Mouse (Mus musculus): ENCODE measurements around the gene Nebl. TPM values are rescaled to one million over a fixed set of nuclear protein-coding genes. Genes with fewer than 3 reads are reported as not detected.

Gene Nebl
- polyA plus RNA-seq, 1 experiment from 2014 or later: 5.8 TPM

DNA sequence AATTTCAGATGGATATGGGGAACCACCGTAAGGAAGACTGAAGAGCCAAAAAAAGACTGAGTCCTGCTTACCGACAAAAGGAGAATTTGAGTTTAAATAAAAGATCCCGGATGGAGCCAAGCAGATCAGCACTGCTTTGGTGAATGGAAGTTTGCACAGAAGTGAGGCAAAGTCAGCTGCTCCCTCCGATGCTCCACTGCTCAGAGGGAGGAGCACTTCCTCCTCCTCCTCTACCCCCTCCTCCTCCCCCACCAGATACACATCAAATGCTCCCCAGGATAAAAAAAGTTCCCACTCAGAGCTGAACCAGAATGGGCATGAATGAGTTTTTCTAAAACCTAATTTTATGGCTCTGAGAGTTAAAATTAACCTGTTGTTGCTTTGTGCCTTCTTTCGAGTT, 73.1 kb downstream of the Nebl start:
- Histone ChIP-seq H3K36me3 (no peaks in the 10 kb centered on the region), H3K27ac (replicated peaks) (no peak overlapping the region), H3K4me2 (replicated peaks) (no peak overlapping the region), H3K9ac (replicated peaks) (no peak overlapping the region), H3K9me3 (no peaks in the 10 kb centered on the region), H3K4me1 (no peaks in the 10 kb centered on the region), H3K4me3 (no peak overlapping the region), H3K27me3 (peaks cover 8% of the 10 kb centered on the region; the same call in 1 of the 2 replicates)
- ATAC-seq (ENCODE audit: low FRiP score, low read depth): no peak
- WGBS: 55% methylated on average over 5 of the region's 5 CpGs

DNA sequence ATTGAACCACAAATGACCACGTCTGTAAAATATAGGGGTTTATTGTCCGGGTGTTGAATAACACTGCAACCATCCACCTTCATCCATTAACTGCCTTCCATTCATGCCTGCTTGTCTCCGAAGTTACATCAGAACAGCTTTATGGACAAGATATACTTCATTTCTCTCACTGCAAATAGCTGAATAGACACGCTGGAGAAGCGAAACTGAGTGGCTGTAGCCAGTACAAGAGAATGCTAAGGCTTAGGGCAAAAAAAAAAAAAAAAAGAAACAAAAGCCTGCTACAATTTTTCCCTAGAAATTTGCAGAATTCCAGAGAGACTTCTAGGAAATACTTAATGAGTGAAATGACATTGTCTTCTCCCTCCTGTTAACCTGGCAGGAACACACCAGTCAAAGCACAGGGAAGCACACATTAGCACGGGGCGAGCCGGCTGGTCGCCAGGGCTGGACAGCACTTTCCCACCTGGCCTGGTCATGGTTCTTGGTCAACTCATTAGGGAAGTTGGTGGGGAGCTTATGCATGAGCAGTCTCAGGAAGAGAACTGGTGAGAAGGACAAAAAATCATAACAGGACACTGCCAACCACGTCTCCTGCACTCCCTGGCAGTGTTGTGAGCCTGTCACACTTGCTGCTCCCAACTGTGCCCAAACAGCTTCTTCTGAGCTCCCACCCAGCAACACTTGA, 81.0 kb downstream of the Nebl start:
- H3K4me1 ChIP-seq: peaks cover 3% of the 10 kb centered on the region; the same call in 1 of the 2 replicates
- no peaks in the 10 kb centered on the region for H3K36me3 ChIP-seq
- no peak overlapping the region for H3K4me2 ChIP-seq (replicated peaks)
- H3K9me3 ChIP-seq: no peaks in the 10 kb centered on the region
- no peaks in the 10 kb centered on the region for H3K27me3 ChIP-seq
- no peak overlapping the region for H3K9ac ChIP-seq (replicated peaks)
- no peak overlapping the region for H3K4me3 ChIP-seq
- 73% methylated on average over 10 of the region's 10 CpGs for WGBS
- no peak overlapping the region for H3K27ac ChIP-seq (replicated peaks)
- no peak for ATAC-seq (ENCODE audit: low FRiP score, low read depth)

DNA sequence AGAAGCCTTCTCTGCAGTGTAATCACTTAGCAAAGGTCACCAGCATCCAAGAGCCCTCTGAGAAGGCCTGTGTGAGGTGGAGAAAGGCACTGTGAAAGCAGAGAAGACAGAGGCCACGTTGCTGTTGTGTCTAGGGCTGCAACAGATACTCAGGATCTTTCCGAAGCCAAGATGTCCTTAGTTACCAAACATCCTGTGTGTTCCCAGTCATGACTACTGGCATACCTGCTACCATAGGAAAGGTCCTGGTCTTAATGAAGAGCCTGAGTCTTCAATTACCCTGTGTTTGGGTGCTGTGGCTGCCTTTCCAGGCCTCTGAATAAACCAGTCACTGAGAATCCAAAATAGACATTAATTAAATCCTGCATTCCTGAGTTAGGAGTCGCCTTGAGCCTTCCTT, 81.5 kb downstream of the Nebl start:
- no peak overlapping the region for H3K4me3 ChIP-seq
- WGBS: 59% methylated on average over 3 of the region's 3 CpGs
- H3K4me2 ChIP-seq (replicated peaks): no peak overlapping the region
- no peaks in the 10 kb centered on the region for H3K9me3 ChIP-seq
- no peak for ATAC-seq (ENCODE audit: low FRiP score, low read depth)
- H3K27ac ChIP-seq (replicated peaks): no peak overlapping the region
- peaks cover 3% of the 10 kb centered on the region; the same call in 1 of the 2 replicates for H3K4me1 ChIP-seq
- H3K36me3 ChIP-seq: no peaks in the 10 kb centered on the region
- H3K27me3 ChIP-seq: no peaks in the 10 kb centered on the region
- H3K9ac ChIP-seq (replicated peaks): no peak overlapping the region

DNA sequence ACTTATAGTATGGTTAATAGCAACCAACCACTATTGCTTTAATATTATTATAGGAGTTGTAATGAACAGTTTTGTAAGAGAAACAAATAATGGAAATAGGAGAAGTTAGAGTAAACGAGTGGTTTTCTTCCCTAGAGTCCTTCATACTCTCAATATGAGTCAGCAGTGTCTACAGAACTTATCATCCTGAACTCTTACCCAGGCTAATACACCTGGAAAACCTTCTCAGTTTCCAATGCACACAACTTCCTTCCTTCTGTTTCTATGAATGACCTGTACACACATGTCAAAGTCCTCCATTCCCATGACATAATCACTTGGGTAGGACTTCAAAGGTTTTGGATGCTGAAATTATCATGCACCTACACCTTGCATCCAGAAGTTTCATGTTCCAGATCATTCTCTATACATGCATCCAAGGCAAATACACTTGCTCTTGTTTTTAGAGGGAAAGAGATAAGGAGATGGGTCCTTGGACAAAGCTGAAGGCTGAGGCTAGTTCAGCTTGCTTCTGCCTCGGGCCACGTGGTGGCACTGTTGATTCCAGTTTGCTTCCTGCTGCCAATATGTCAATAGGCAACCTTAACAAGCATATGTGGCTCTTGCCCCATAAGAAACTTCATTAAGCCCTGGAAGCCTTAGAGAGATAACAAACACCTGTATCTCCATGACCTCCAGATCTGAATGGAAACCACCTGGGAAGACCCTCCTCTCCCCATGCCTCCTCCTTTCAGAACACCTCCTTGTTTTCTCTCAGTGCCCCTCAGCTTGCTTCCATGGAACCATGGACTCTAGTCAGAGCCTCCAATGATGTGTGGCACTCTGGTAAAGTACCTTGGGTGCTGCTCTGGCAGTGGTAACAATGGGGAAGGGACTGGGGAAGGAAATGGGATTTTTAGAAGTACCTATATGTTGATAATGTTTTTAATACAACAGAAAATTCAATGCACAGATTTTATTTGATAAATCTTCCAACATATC, 86.7 kb downstream of the Nebl start:
- Histone ChIP-seq H3K4me1 (no peaks in the 10 kb centered on the region), H3K36me3 (no peaks in the 10 kb centered on the region), H3K9me3 (no peaks in the 10 kb centered on the region), H3K4me3 (no peak overlapping the region), H3K9ac (replicated peaks) (no peak overlapping the region), H3K4me2 (replicated peaks) (no peak overlapping the region), H3K27ac (replicated peaks) (no peak overlapping the region), H3K27me3 (peaks cover 17% of the 10 kb centered on the region)
- 29% methylated on average over 3 of the region's 3 CpGs for WGBS
- peak; percentile 68 for ATAC-seq (ENCODE audit: low FRiP score, low read depth)

DNA sequence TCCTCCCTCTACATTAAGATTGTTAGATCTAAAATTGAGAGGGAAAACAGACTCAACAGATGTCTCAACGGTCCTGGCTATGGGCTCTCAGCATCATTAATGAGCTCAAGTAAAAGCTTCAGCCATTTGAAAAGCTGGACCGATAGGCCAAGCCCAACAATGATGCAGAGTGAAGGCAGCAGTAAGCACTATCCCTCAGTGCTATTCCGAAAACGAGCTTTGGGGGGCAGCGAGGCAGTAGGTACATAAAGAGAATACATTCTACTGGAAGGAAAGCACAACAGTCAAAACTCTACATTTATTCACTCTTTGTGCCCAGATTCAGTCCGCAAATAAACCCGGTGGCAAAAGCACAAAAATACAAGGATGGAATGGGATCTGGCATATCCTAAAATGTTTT, 87.4 kb downstream of the Nebl start:
- ATAC-seq (ENCODE audit: low FRiP score, low read depth): no peak
- WGBS: 48% methylated on average over 7 of the region's 7 CpGs

DNA sequence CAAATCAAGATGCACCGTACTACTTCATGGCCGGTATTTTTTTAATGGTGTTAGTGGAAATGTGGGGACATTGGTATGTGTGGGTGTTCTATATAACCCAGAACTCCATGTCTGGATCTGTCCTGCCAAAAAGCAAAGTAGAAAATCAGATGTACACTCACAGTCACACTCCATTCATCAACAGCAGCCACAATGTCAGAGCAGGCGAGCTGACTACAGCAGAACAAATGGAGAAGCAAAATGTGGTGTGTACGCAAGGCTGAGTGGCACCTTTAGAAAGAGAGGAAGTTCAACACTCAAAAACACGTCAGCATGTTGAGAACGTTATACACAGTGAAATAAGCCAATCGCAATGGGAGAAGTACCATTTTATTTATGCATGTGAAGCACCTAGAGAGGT, 88.5 kb downstream of the Nebl start:
- no peak overlapping the region for H3K9ac ChIP-seq (replicated peaks)
- no peaks in the 10 kb centered on the region for H3K9me3 ChIP-seq
- no peak for ATAC-seq (ENCODE audit: low FRiP score, low read depth)
- H3K4me2 ChIP-seq (replicated peaks): no peak overlapping the region
- H3K27me3 ChIP-seq: peaks cover 20% of the 10 kb centered on the region
- no peak overlapping the region for H3K27ac ChIP-seq (replicated peaks)
- H3K4me3 ChIP-seq: no peak overlapping the region
- H3K4me1 ChIP-seq: peaks cover 6% of the 10 kb centered on the region
- 86% methylated on average over 7 of the region's 7 CpGs for WGBS
- H3K36me3 ChIP-seq: no peaks in the 10 kb centered on the region

More for the DNA sequence above, 87.4 kb downstream of the Nebl start:
- Histone ChIP-seq H3K9ac (replicated peaks) (no peak overlapping the region), H3K27me3 (peaks cover 17% of the 10 kb centered on the region), H3K9me3 (no peaks in the 10 kb centered on the region), H3K4me2 (replicated peaks) (no peak overlapping the region), H3K27ac (replicated peaks) (no peak overlapping the region), H3K4me1 (peaks cover 1% of the 10 kb centered on the region), H3K36me3 (no peaks in the 10 kb centered on the region), H3K4me3 (no peak overlapping the region)

DNA sequence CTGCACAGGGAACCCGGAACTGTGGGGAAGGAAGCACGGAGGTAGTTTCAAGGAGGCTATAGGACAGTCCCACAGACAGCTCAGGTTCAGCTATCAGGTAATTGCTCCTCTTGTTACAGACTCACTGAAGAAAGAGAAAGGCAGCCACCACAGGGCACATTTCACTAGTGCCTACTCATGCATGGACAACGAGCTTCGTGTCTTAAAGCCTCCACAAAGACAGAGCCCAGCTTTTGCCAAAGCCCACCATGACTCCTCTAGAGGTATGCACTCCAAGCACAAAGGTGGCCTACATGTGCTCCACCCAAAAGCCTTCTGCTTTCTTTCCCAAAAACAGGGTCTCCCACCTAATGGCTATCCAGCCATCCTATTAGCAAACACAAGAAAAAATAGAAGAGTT, 90.4 kb downstream of the Nebl start:
- peaks cover 24% of the 10 kb centered on the region for H3K27me3 ChIP-seq
- ATAC-seq (ENCODE audit: low FRiP score, low read depth): no peak
- H3K9ac ChIP-seq (replicated peaks): no peak overlapping the region
- H3K27ac ChIP-seq (replicated peaks): no peak overlapping the region
- peaks cover 6% of the 10 kb centered on the region for H3K4me1 ChIP-seq
- H3K9me3 ChIP-seq: no peaks in the 10 kb centered on the region
- no peak overlapping the region for H3K4me3 ChIP-seq
- no peaks in the 10 kb centered on the region for H3K36me3 ChIP-seq
- 60% methylated on average over 4 of the region's 4 CpGs for WGBS
- H3K4me2 ChIP-seq (replicated peaks): no peak overlapping the region

DNA sequence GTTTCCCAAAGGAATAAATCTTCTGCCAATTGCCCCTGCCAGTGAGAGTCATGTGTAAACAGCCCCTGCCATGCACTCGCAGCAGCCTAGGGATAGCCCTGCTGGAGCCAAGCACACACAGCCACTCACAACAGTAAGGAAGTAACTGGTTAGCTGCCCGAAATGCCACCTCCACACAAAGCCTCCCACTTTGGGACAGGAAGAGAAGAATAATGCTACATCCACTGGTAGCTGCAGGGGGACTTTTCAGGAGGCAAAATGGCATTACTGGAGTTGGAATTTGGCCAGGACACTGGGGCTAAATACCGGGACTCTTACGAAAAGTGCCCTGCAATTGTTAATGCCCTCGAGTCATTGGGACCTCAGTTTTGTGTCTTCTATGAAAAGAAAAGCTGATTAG, 92.6 kb downstream of the Nebl start:
- no peak for ATAC-seq (ENCODE audit: low FRiP score, low read depth)
- Histone ChIP-seq H3K27ac (replicated peaks) (no peak overlapping the region), H3K27me3 (peaks cover 24% of the 10 kb centered on the region), H3K9me3 (no peaks in the 10 kb centered on the region), H3K4me3 (no peak overlapping the region), H3K4me1 (peaks cover 6% of the 10 kb centered on the region), H3K9ac (replicated peaks) (no peak overlapping the region), H3K36me3 (no peaks in the 10 kb centered on the region), H3K4me2 (replicated peaks) (0 out of 2 replicates have a peak overlapping the region, but pooled peaks have one; percentile 21)
- 8% methylated on average over 5 of the region's 5 CpGs for WGBS

DNA sequence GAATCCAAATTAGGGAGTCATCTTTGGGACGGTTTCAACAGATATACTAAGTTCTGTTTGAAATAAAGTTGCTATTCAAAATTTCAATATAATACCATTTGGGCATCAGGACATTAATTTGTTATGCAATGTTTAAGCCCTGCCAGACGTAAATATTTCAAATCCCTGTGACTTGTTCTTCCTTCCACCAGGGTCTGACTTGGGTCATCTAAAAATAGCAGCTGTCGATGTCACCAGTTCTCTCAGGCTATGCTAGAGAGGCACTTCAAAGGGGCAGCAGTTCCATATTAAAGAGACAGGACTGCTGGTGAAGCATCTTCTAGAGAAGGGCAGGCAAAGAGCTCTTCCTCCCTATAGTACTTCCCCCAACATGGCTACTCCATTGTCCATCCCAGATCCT, 107.3 kb downstream of the Nebl start:
- Histone ChIP-seq H3K36me3 (no peaks in the 10 kb centered on the region), H3K9ac (replicated peaks) (no peak overlapping the region), H3K4me3 (no peak overlapping the region), H3K9me3 (no peaks in the 10 kb centered on the region), H3K4me1 (no peaks in the 10 kb centered on the region), H3K27me3 (no peaks in the 10 kb centered on the region), H3K4me2 (replicated peaks) (no peak overlapping the region), H3K27ac (replicated peaks) (no peak overlapping the region)
- no peak for ATAC-seq (ENCODE audit: low FRiP score, low read depth)
- WGBS: 74% methylated on average over 3 of the region's 3 CpGs

DNA sequence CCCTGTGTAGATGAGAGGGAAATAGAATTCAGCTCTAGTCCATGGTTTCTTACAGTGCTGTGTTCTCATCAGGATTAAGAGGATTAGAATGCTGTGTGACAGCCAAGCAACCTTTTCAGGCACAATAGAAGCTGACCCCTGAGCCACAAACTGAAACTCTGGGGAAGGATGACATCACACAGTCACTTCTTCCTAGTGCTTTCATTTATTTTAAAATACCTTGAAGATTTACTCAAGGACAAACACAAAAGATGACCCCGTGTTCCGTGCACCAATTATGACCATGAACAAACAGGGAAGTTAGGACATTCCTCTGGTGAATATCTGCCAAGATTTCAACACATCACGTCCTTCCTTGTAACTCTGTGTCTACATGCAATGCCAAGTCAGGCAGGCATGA, 121.0 kb downstream of the Nebl start:
- H3K36me3 ChIP-seq: no peaks in the 10 kb centered on the region
- H3K9me3 ChIP-seq: no peaks in the 10 kb centered on the region
- no peak overlapping the region for H3K27ac ChIP-seq (replicated peaks)
- peaks cover 14% of the 10 kb centered on the region for H3K27me3 ChIP-seq
- 17% methylated on average over 3 of the region's 3 CpGs for WGBS
- H3K4me2 ChIP-seq (replicated peaks): no peak overlapping the region
- peak; percentile 72 for ATAC-seq (ENCODE audit: low FRiP score, low read depth)
- H3K4me1 ChIP-seq: peaks cover 8% of the 10 kb centered on the region
- H3K4me3 ChIP-seq: no peak overlapping the region
- no peak overlapping the region for H3K9ac ChIP-seq (replicated peaks)

DNA sequence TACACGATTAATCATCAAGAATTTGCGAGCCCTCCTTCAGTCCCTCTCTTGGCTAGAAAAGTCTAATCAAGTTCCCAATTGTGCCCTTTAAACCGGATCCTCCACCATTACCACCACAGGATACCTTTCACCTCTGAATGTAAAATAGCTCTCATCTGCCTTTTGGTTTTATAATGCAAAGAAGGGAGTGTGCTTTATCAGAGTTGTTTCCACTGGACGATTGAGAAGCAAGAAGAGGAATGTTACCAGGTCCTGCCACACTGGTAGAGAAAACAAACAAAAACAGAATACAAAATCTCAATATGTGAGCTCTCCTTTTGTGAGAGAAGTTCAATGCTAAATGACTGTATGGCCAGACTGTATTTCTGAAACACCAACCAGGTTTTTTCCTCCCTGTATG, 127.7 kb downstream of the Nebl start:
- no peak overlapping the region for H3K9ac ChIP-seq (replicated peaks)
- no peak overlapping the region for H3K27ac ChIP-seq (replicated peaks)
- H3K27me3 ChIP-seq: peaks cover 37% of the 10 kb centered on the region
- no peaks in the 10 kb centered on the region for H3K36me3 ChIP-seq
- ATAC-seq (ENCODE audit: low FRiP score, low read depth): no peak
- H3K4me1 ChIP-seq: no peaks in the 10 kb centered on the region
- WGBS: 66% methylated on average over 4 of the region's 4 CpGs
- H3K9me3 ChIP-seq: no peaks in the 10 kb centered on the region
- H3K4me3 ChIP-seq: no peak overlapping the region
- no peak overlapping the region for H3K4me2 ChIP-seq (replicated peaks)

DNA sequence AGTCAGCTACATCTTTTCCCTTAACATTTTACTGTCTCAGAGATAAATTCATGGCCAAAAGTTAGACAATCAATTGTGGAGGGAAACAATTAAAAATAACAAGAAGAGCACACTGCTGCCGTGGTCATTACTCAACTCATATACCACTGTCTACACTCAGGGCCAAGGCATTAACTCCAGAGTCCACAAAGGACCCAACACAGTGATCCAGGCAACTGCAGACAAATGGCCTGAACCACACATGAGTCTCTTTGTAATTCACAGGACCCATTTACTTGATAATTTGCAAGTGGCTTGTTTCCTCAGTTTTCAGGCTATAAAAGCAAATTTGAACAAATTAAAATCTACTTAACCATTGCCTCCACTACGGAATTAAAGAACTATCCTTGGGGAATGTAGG, 130.6 kb downstream of the Nebl start:
- no peak overlapping the region for H3K9ac ChIP-seq (replicated peaks)
- H3K27me3 ChIP-seq: peaks cover 45% of the 10 kb centered on the region
- H3K36me3 ChIP-seq: no peaks in the 10 kb centered on the region
- no peak for ATAC-seq (ENCODE audit: low FRiP score, low read depth)
- H3K4me2 ChIP-seq (replicated peaks): no peak overlapping the region
- H3K4me1 ChIP-seq: no peaks in the 10 kb centered on the region
- H3K27ac ChIP-seq (replicated peaks): no peak overlapping the region
- H3K9me3 ChIP-seq: no peaks in the 10 kb centered on the region
- H3K4me3 ChIP-seq: no peak overlapping the region
- WGBS: 62% methylated on average over 2 of the region's 2 CpGs
